Mouse (Mus musculus) hindbrain, embryonic 16.5 days (tissue): ENCODE results near the gene Plscr2. TPM values are rescaled to one million over a fixed set of nuclear protein-coding genes. Genes with fewer than 3 reads are reported as not detected.

Source experiments
- ATAC-seq: fragments of 200-750 bp; cut with Nextera tagmentation; 2 replicates; pipeline ENCODE4 v1.8.0; 2017; ENCODE audit warnings: moderate TSS enrichment, moderate library complexity
- H3K27ac ChIP-seq: fragments of 300-500 bp; sonication (generic); 2 replicates; pipeline ENCODE4 v1.5.1; 2014; ENCODE audit warnings: low read depth, mild to moderate bottlenecking, control low read depth, low read length, moderate library complexity
- H3K27me3 ChIP-seq: fragments of 300-500 bp; sonication (generic); replicated peaks from 2 replicates; pipeline ENCODE4 v1.6.1; 2014; ENCODE audit warnings: low read length; ENCODE audit not compliant: control insufficient read depth, insufficient read depth
- H3K36me3 ChIP-seq: fragments of 300-500 bp; sonication (generic); 2 replicates; pipeline ENCODE4 v1.6.1; 2014; ENCODE audit warnings: mild to moderate bottlenecking, low read length, moderate library complexity, mixed read lengths; ENCODE audit not compliant: control insufficient read depth, insufficient read depth
- H3K4me1 ChIP-seq: fragments of 300-500 bp; sonication (generic); 2 replicates; pipeline ENCODE4 v1.6.1; 2014; ENCODE audit warnings: low read depth, low read length; ENCODE audit not compliant: control insufficient read depth, insufficient read depth
- H3K4me2 ChIP-seq: fragments of 300-500 bp; sonication (generic); 2 replicates; pipeline ENCODE4 v1.6.1; 2014; ENCODE audit warnings: mild to moderate bottlenecking, low read length, control low read depth, moderate library complexity
- H3K4me3 ChIP-seq: fragments of 300-500 bp; sonication (generic); 2 replicates; pipeline ENCODE4 v1.5.1; 2014; ENCODE audit warnings: mild to moderate bottlenecking, low read length, control low read depth, moderate library complexity
- H3K9ac ChIP-seq: fragments of 300-500 bp; sonication (generic); 2 replicates; pipeline ENCODE4 v1.6.1; 2014; ENCODE audit warnings: low read depth, mild to moderate bottlenecking, control low read depth, low read length, moderate library complexity
- H3K9me3 ChIP-seq: fragments of 300-500 bp; sonication (generic); 2 replicates; pipeline ENCODE4 v1.6.1; 2014; ENCODE audit warnings: mild to moderate bottlenecking, low read length, moderate library complexity; ENCODE audit not compliant: control insufficient read depth
- WGBS: fragments of 180-500 bp; shearing (Covaris S2); extraction: QIAGEN DNeasy Blood & Tissue Kit; methylation state at CpG from one replicate; pipeline ENCODE4 v1.1.7; 2014; 5-methylcytosine and 5-hydroxymethylcytosine counted together
- polyA plus RNA-seq: library from polyadenylated mRNA; unstranded; fragments of >200 nt; fragmentation: Nextera tagmentation; extraction: Ambion mirVana; gene quantifications from 2 replicates; pipeline ENCODE4 v1.2.1, GENCODE M21; 2015

Gene Plscr2
- polyA plus RNA-seq = 0.78 and 0.86 TPM in 2 replicates

DNA sequence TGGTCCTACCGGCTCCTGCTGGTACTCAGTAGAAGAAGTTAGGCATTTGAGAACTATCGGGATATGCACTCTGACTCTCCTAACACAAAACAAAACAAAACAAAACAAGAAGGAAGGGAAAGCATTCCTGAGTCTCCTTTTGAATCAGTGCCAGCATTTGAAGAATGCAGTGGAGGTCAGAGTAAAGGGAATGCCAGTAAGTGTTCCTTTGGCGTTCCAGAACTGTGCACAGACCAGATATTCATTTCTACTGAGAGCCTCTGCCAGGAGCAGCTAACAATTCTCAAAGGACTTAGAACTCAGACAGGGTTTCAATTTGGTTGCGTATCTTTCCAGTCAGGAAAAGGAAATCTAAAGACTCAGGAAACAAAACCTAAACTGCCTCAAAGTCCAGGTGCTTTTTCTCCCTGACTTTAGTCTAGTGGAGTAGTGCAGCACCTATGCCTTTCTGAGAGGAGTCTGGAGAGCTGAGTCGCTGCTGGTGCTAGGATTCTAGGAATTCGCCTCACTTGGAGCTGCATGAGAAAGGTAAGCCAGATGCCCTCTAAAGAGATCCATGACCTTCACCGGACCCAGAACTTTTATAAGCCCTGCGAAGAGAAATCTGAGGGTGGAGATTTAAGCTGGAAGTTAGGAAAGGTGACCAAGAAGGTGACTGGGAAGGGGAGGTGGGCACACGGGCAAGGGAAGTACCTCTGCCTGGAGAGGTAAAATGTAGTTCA is at the start of gene Plscr2:
Gene Plscr2, plus strand, starts transcription at position 117 of the 722 bp plus-strand sequence.
- no peak within 1 kb of the TSS for H3K27ac ChIP-seq
- no peaks in the 10 kb centered on the region for H3K27me3 ChIP-seq
- no peaks in the 10 kb centered on the region for H3K4me1 ChIP-seq
- no peak within 1 kb of the TSS for H3K4me3 ChIP-seq
- no peak within 1 kb of the TSS for H3K9ac ChIP-seq
- H3K4me2 ChIP-seq = no peak within 1 kb of the TSS
- ATAC-seq = no peak
- H3K9me3 ChIP-seq = no peaks in the 10 kb centered on the region
- no peaks in the 10 kb centered on the region for H3K36me3 ChIP-seq
- WGBS = 66% methylated on average over 9 of the region's 9 CpGs

DNA sequence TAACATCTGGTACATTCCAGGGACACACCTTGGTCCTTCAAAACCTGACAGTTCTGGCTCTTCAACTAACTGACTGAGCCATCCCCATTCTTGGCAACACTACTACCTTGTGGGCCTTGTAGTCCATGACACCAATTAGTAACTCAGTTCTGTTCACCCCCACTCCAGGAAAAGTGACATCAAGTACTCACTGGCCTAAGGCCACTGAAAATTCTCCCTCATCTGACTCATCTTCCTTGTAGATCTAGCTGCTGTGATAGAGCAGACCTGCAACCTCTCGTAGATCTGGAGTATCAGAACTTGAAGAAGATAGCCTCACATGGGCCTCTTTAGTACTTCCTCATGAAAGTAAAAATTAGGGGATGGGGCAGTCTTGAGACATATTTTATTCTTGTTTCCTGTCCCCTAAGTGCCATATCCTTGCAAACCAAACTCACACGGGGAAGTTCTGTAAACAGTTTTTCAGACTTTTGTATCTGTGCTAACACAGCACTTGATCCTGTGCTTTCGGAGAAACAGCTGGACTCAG is 49.2 kb upstream of the Plscr2 start:
- H3K4me1 ChIP-seq = no peaks in the 10 kb centered on the region
- H3K9ac ChIP-seq = no peak overlapping the region
- no peak overlapping the region for H3K4me2 ChIP-seq
- WGBS = 93% methylated on average over 3 of the region's 3 CpGs
- no peak overlapping the region for H3K4me3 ChIP-seq
- no peak for ATAC-seq
- H3K9me3 ChIP-seq = no peaks in the 10 kb centered on the region
- H3K36me3 ChIP-seq = no peaks in the 10 kb centered on the region
- H3K27me3 ChIP-seq = no peaks in the 10 kb centered on the region
- no peak overlapping the region for H3K27ac ChIP-seq

DNA sequence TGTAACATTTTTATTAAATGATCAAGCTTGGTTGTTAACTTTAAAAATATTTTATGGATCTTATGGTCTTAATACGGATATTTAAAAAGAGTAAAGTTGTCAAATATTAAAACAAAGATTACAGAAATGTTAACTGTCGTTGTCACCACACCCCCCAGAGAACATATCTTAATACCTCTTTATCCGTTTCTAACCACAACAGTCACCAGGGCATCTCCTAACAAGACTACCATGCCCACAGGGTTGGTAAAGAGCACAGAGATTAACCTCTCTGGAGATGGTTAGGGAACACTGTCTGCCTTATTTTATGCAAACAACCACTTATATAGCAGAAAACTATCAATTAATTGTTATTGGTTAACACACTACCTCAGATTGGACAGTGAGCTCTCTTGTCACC is 48.6 kb upstream of the Plscr2 start:
- no peak overlapping the region for H3K4me2 ChIP-seq
- no peaks in the 10 kb centered on the region for H3K27me3 ChIP-seq
- 90% methylated on average over 3 of the region's 3 CpGs for WGBS
- H3K9me3 ChIP-seq = no peaks in the 10 kb centered on the region
- no peaks in the 10 kb centered on the region for H3K36me3 ChIP-seq
- no peak overlapping the region for H3K4me3 ChIP-seq
- no peak overlapping the region for H3K27ac ChIP-seq
- no peak for ATAC-seq
- no peaks in the 10 kb centered on the region for H3K4me1 ChIP-seq
- no peak overlapping the region for H3K9ac ChIP-seq

DNA sequence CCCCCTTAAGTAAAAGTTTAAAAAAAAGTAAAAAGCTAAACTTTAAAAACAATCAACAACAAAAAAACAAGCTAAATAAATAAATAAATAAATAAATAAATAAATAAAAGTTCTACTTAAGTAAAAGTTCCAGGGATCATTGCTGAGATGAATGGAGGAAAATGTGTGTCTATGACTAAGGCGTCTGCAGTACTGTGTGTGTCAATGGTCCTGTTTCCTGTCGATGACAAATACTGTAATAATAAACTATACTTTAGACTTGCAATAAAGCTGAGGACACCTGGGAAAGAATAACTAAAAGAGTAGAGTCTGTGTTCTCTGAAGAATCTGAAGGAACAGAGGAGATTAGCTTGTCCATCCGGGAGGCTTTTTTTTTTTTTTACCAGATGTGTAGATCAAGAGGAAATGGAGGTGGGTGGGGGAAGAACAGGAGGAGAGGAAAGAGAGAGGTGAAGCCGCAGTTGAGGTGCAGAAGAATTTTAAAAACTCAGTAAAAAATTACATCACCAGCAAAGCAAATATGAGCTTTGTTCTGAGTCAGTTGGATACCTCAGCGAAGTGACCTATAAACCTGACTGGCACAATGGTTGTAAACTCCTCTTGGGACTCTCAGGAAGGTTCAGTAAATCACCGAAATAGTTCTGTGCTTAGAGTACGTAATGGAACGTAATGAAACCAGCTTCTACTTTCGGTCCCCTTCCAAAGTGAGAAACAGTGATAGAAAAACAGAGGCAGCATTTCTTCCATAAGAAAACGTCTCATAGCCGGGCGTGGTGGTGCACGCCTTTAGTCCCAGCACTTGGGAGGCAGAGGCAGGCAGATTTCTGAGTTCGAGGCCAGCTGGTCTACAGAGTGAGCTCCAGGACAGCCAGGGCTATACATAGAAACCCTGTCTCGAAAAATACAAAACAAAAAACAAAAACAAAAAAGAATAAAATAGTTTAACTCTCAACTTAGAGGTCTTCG is 46.3 kb upstream of the Plscr2 start:
- Histone ChIP-seq H3K27ac (no peak overlapping the region), H3K9ac (no peak overlapping the region), H3K9me3 (no peaks in the 10 kb centered on the region), H3K4me1 (no peaks in the 10 kb centered on the region), H3K36me3 (no peaks in the 10 kb centered on the region), H3K4me3 (no peak overlapping the region), H3K4me2 (no peak overlapping the region), H3K27me3 (no peaks in the 10 kb centered on the region)
- 92% methylated on average over 16 of the region's 16 CpGs for WGBS
- ATAC-seq = no peak

DNA sequence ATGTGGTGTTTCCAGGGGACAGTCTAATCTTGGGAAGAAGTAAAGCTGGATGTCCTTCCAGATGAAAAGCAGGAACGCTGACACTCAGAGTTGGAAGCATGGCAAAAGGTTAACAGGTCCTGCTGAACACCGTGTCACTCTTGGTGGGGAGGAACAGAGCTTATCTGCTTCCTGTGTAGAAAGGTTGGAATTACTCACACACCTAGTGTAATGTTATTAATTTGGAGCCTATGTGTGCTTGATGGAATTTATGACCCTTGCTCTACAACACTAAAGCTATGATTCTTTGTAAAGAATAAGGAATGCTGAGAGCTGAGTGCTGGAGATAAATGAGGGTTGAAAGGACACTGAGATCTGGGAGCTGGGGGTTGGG is 45.6 kb upstream of the Plscr2 start:
- Histone ChIP-seq H3K4me2 (no peak overlapping the region), H3K9me3 (no peaks in the 10 kb centered on the region), H3K4me1 (no peaks in the 10 kb centered on the region), H3K36me3 (no peaks in the 10 kb centered on the region), H3K4me3 (no peak overlapping the region), H3K27me3 (no peaks in the 10 kb centered on the region), H3K27ac (no peak overlapping the region), H3K9ac (no peak overlapping the region)
- WGBS = 83% methylated on average over 2 of the region's 2 CpGs
- ATAC-seq = no peak

DNA sequence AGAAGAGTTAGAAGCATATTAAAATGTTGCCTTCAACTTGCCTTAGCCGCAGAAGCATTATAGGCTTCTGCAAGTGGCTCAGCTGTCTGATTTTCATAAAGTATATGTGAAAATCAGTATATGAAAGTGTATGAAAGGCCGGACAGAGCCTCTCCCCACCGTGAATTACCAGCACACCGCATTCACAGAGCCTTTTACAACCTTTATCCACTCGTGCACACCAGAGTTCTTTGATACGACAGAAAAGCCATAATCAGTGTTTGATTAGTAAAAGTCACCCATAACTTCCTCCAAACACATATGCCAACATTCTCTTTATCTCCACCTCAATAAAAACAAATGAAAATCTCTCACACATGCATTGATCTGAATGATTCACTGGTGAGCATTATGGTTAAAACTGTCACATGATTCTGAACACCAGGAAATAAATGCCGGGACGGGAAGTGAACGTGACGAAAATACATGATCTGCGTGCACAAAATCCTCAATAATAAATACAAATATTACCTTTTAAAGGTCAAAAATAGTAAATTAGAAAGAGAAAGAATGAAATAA is 40.4 kb upstream of the Plscr2 start:
- WGBS = 90% methylated on average over 11 of the region's 11 CpGs
- Histone ChIP-seq H3K27ac (no peak overlapping the region), H3K4me2 (no peak overlapping the region), H3K36me3 (no peaks in the 10 kb centered on the region), H3K9me3 (no peaks in the 10 kb centered on the region), H3K27me3 (no peaks in the 10 kb centered on the region), H3K4me1 (no peaks in the 10 kb centered on the region), H3K4me3 (no peak overlapping the region), H3K9ac (no peak overlapping the region)
- ATAC-seq = no peak

DNA sequence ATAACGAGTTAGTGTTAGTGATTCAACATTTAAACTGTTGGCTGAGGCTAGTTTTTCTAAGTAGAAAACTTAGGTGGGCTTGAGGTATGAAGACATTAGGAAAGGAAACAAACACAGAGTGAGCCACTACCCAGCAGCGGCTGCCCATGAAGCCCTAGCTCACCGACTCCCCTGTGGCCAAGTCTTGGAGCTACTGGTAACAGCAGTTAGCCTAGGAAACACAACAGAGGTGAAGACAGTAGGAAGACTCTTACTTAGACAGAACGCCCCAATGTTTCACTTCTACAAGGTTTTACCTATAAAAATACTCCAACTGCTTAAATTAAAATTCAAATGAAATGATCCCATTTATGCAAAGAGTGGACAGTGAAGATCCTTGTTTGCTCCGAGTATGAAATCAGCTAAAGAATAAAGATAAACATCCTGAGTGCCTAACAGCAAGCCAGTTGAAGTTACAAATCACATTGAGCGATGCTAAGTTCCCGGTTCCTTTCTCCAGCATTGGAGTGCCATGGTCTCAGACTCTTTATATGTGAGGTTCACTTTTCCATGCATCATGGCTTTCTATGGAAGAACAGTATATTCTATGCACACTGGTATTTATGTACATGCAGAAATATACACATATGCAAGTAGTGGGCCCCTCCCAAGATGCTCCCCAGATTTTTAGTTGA is 26.5 kb upstream of the Plscr2 start:
- ATAC-seq = no peak
- Histone ChIP-seq H3K4me1 (peaks cover 9% of the 10 kb centered on the region), H3K27me3 (no peaks in the 10 kb centered on the region), H3K27ac (no peak overlapping the region), H3K9me3 (no peaks in the 10 kb centered on the region), H3K4me2 (no peak overlapping the region), H3K9ac (no peak overlapping the region), H3K36me3 (no peaks in the 10 kb centered on the region), H3K4me3 (no peak overlapping the region)
- WGBS = 83% methylated on average over 7 of the region's 7 CpGs

DNA sequence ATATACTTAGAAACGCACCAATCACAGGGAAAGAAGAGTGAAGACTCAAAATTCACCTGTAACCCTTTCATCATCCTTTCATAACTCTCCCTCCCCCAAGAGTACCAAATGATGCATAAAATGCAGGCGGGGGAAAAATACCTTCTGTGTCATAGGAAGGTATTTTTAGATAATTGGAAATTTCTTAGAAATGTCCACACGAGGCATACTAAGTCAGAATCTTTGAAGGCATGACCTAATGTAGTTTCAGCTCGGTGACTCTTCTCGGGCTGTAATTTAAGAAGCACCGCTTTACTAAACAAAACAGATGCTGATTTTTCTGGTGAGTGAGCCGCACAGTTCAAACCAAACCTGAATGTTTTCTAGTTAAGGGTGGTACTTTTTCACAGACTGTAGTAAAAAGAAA is 26.0 kb upstream of the Plscr2 start, which contains the start of gene Plscr1:
Gene Plscr1, plus strand, starts transcription at position 304 of the 406 bp plus-strand sequence.
- no peaks in the 10 kb centered on the region for H3K27me3 ChIP-seq
- WGBS = 40% methylated on average over 7 of the region's 7 CpGs
- H3K9ac ChIP-seq = peak within 1 kb of the TSS; percentile 76
- peak within 1 kb of the TSS; percentile 79 for H3K27ac ChIP-seq
- H3K9me3 ChIP-seq = no peaks in the 10 kb centered on the region
- no peaks in the 10 kb centered on the region for H3K36me3 ChIP-seq
- peaks cover 9% of the 10 kb centered on the region for H3K4me1 ChIP-seq
- no peak for ATAC-seq
- H3K4me2 ChIP-seq = peak within 1 kb of the TSS; percentile 78
- peak within 1 kb of the TSS; percentile 57 for H3K4me3 ChIP-seq
